In the genomic region with DNA sequence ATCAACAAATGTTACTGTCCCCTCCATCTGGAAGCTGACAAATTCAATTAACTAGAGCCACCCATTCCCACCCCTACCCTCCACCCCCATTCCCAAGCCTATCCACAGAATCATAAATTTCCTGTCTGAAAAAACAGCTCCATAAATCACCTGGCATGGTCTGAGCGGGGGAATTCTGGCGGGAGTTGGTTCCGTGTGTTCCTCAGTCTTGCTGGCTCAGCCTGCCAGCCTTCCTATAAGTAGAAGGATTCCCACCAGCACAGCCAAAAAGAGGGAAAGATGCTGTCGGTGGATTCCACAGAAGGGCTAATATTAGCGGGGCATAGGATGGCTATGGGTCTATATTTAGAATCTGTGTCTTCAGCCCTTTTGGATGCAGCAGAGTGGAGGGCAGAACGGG, we compare ENCODE assay signal across 21 mouse cellular contexts.
DNase-seq lines count a peak whose midpoint lies in the region; ATAC-seq lines count a peak whose summit lies in the region.
"Had no signal": no experiment of that assay in that cellular context is flagged by ENCODE, and none has a peak within 500 bp of the region (broad histone marks: within the 10 kb centered on the region; RNA-seq: fewer than 3 reads in every experiment).

No protein-coding gene starts in this region.

- H3K4me1 ChIP-seq in forebrain, embryonic 15.5 days, result peaks cover 14% of the 10 kb centered on the region
- H3K4me1 ChIP-seq in forebrain, embryonic 11.5 days (replicated peaks; ENCODE audit: control insufficient read depth, insufficient read depth, low read length), result no peaks in the 10 kb centered on the region
- H3K4me1 ChIP-seq in heart, embryonic 10.5 days, result peaks cover 17% of the 10 kb centered on the region
- H3K4me1 ChIP-seq in embryonic facial prominence, embryonic 11.5 days (ENCODE audit: control insufficient read depth, insufficient read depth, low read length), result no peaks in the 10 kb centered on the region
- H3K4me1 ChIP-seq in intestine, embryonic 16.5 days (ENCODE audit: control insufficient read depth, insufficient read depth, low read length), result no peaks in the 10 kb centered on the region
- H3K4me1 ChIP-seq: hindbrain, embryonic 15.5 days had no signal

- H3K27me3 ChIP-seq in forebrain, embryonic 15.5 days, result no peaks in the 10 kb centered on the region
- no peaks in the 10 kb centered on the region for H3K27me3 ChIP-seq in forebrain, embryonic 11.5 days (ENCODE audit: control insufficient read depth, insufficient read depth, low read length)
- no peaks in the 10 kb centered on the region for H3K27me3 ChIP-seq in heart, embryonic 10.5 days (ENCODE audit: insufficient read depth, poor library complexity, severe bottlenecking)
- no peaks in the 10 kb centered on the region for H3K27me3 ChIP-seq in embryonic facial prominence, embryonic 11.5 days (ENCODE audit: control insufficient read depth, insufficient read depth, low read length)
- no peaks in the 10 kb centered on the region for H3K27me3 ChIP-seq in intestine, embryonic 16.5 days (replicated peaks; ENCODE audit: control insufficient read depth, insufficient read depth, low read length)
- H3K27me3 ChIP-seq: embryonic facial prominence, embryonic 13.5 days; heart, embryonic 15.5 days; hindbrain, embryonic 15.5 days had no signal

- no peaks in the 10 kb centered on the region for H3K36me3 ChIP-seq in forebrain, embryonic 15.5 days
- no peaks in the 10 kb centered on the region for H3K36me3 ChIP-seq in forebrain, embryonic 11.5 days (ENCODE audit: control insufficient read depth, insufficient read depth, low read length)
- no peaks in the 10 kb centered on the region for H3K36me3 ChIP-seq in heart, embryonic 10.5 days
- no peaks in the 10 kb centered on the region for H3K36me3 ChIP-seq in embryonic facial prominence, embryonic 11.5 days (replicated peaks; ENCODE audit: control insufficient read depth, insufficient read depth, low read depth, low read length)
- no peaks in the 10 kb centered on the region for H3K36me3 ChIP-seq in intestine, embryonic 16.5 days (ENCODE audit: control insufficient read depth, insufficient read depth, low read length)
- H3K36me3 ChIP-seq: embryonic facial prominence, embryonic 13.5 days; heart, embryonic 15.5 days; hindbrain, embryonic 15.5 days had no signal

- 0 out of 2 replicates have a peak overlapping the region, but pooled peaks have one; percentile 12 for H3K27ac ChIP-seq in forebrain, embryonic 15.5 days (replicated peaks)
- no peak overlapping the region for H3K27ac ChIP-seq in forebrain, embryonic 11.5 days (ENCODE audit: low read depth, low read length)
- peak overlapping the region; percentile 45 for H3K27ac ChIP-seq in heart, embryonic 10.5 days
- no peak overlapping the region for H3K27ac ChIP-seq in embryonic facial prominence, embryonic 11.5 days (replicated peaks; ENCODE audit: low read depth, low read length)
- H3K27ac ChIP-seq in intestine, embryonic 16.5 days (ENCODE audit: low read length), result no peak overlapping the region
- H3K27ac ChIP-seq: gastrocnemius, adult 2 months; heart, embryonic 15.5 days; hindbrain, embryonic 15.5 days had no signal

- H3K9me3 ChIP-seq in forebrain, embryonic 15.5 days, result no peaks in the 10 kb centered on the region
- no peaks in the 10 kb centered on the region for H3K9me3 ChIP-seq in forebrain, embryonic 11.5 days (ENCODE audit: control insufficient read depth, low read length)
- no peaks in the 10 kb centered on the region for H3K9me3 ChIP-seq in heart, embryonic 10.5 days
- no peaks in the 10 kb centered on the region for H3K9me3 ChIP-seq in embryonic facial prominence, embryonic 11.5 days (replicated peaks; ENCODE audit: control insufficient read depth, low read length)
- no peaks in the 10 kb centered on the region for H3K9me3 ChIP-seq in intestine, embryonic 16.5 days (ENCODE audit: control insufficient read depth, low read length)
- H3K9me3 ChIP-seq: embryonic facial prominence, embryonic 13.5 days; heart, embryonic 15.5 days; hindbrain, embryonic 15.5 days had no signal

- H3K9ac ChIP-seq in forebrain, embryonic 15.5 days (replicated peaks), result no peak overlapping the region
- no peak overlapping the region for H3K9ac ChIP-seq in forebrain, embryonic 11.5 days (ENCODE audit: low read length)
- no peak overlapping the region for H3K9ac ChIP-seq in embryonic facial prominence, embryonic 11.5 days (replicated peaks; ENCODE audit: low read length)
- H3K9ac ChIP-seq in intestine, embryonic 16.5 days (ENCODE audit: low read depth, low read length), result no peak overlapping the region
- H3K9ac ChIP-seq: embryonic facial prominence, embryonic 13.5 days; heart, embryonic 15.5 days; hindbrain, embryonic 15.5 days had no signal

- intact Hi-C loops in heart, postnatal 10 days (cut with DNase I), result no loop called here

- DNase-seq in forebrain, embryonic 11.5 days (ENCODE audit: low spot score), result no peak
- no peak for DNase-seq in heart, embryonic 10.5 days (ENCODE audit: low spot score)
- DNase-seq in heart, postnatal 10 days, result no peak
- peak; percentile 19 for DNase-seq in embryonic facial prominence, embryonic 11.5 days (ENCODE audit: low spot score)
- DNase-seq: adrenal gland, postnatal 10 days; cerebellum, adult 2 months; cerebellum, postnatal 10 days; embryo, embryonic 11 days; gastrocnemius, adult 2 months; gastrocnemius, postnatal 25 days; heart, adult 11 months; heart, postnatal 36 days; kidney, adult 8-10 months had no signal

- ATAC-seq in forebrain, embryonic 15.5 days (replicated peaks), result peak; percentile 23; the same call in 1 of the 2 replicates
- ATAC-seq in forebrain, embryonic 11.5 days (replicated peaks; ENCODE audit: low FRiP score), result no peak
- no peak for ATAC-seq in embryonic facial prominence, embryonic 11.5 days (replicated peaks; ENCODE audit: insufficient number of reproducible peaks, low FRiP score, low TSS enrichment, low read depth)
- ATAC-seq in granulocyte monocyte progenitor cell, adult 5-6 weeks (replicated peaks; ENCODE audit: poor library complexity, severe bottlenecking), result no peak
- ATAC-seq in intestine, embryonic 16.5 days, result no peak
- ATAC-seq: intestine, postnatal 0 days had no signal

- no peak overlapping the region for H3K4me2 ChIP-seq in forebrain, embryonic 15.5 days (replicated peaks)
- H3K4me2 ChIP-seq in forebrain, embryonic 11.5 days (ENCODE audit: low read depth, low read length, severe bottlenecking), result no peak overlapping the region
- H3K4me2 ChIP-seq in embryonic facial prominence, embryonic 11.5 days (ENCODE audit: low read depth, low read length), result no peak overlapping the region
- H3K4me2 ChIP-seq in intestine, embryonic 16.5 days (ENCODE audit: low read depth, low read length), result no peak overlapping the region
- H3K4me2 ChIP-seq: embryonic facial prominence, embryonic 13.5 days; heart, embryonic 11.5 days; heart, embryonic 15.5 days; hindbrain, embryonic 15.5 days had no signal

- no peak overlapping the region for H3K4me3 ChIP-seq in forebrain, embryonic 15.5 days
- H3K4me3 ChIP-seq in forebrain, embryonic 11.5 days (ENCODE audit: low read depth, low read length), result no peak overlapping the region
- H3K4me3 ChIP-seq in heart, embryonic 10.5 days, result no peak overlapping the region
- no peak overlapping the region for H3K4me3 ChIP-seq in embryonic facial prominence, embryonic 11.5 days (ENCODE audit: low read depth, low read length)
- H3K4me3 ChIP-seq in intestine, embryonic 16.5 days (ENCODE audit: low read length), result no peak overlapping the region
- H3K4me3 ChIP-seq: embryonic facial prominence, embryonic 13.5 days; gastrocnemius, adult 2 months; heart, embryonic 15.5 days; hindbrain, embryonic 15.5 days had no signal

- WGBS in forebrain, embryonic 15.5 days, result 84% methylated on average over 6 of the region's 6 CpGs
- 93% methylated on average over 6 of the region's 6 CpGs for WGBS in forebrain, embryonic 11.5 days
- WGBS in heart, embryonic 10.5 days, result 56% methylated on average over 6 of the region's 6 CpGs
- WGBS in embryonic facial prominence, embryonic 11.5 days, result 67% methylated on average over 6 of the region's 6 CpGs
- WGBS in intestine, embryonic 16.5 days, result 63% methylated on average over 6 of the region's 6 CpGs

Comparison
In these comparisons a context has a peak if more than half of its experiments do, and no peak if none do; other contexts are left out.
1. H3K27ac ChIP-seq: peak in forebrain, embryonic 15.5 days (single experiment) and heart, embryonic 10.5 days (single experiment); none in forebrain, embryonic 11.5 days (single experiment), embryonic facial prominence, embryonic 11.5 days (single experiment) and intestine, embryonic 16.5 days (single experiment).